Mouse (Mus musculus): ENCODE measurements around the gene Gm13288.
"Not testable (repeated sequence)": the region's sequence is repeated elsewhere in the genome, so short reads cannot be mapped to it uniquely, and the experiment has no call there.

Gm13288 gene

DNA sequence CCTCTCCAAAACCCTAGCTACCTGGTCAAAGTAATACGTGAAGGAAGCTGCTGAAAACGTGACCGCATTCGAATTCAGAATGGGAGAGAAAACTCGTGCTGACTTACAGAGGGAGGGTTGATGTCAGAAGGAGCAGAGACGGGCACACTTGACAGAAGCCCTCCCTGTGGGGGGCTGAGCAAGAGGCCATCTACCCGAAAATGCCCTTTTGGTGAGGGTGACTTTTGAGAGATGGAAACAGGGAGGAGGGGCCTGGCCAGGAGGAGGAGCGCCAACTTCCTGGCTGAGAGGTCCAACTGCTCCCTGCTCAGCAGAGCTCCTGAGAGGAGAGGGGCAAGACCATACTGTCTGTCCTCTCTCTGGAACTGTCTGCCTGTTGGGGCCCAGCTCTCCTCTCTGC is at the start of gene Gm13288:
Gm13288 (plus strand) TSS at position 301 of the 400 bp plus-strand sequence.
- DNase-seq (ENCODE audit: low spot score in 2 of 2), result not testable (repeated sequence)

- DNase-seq (ENCODE audit: low spot score in 2 of 2), result not testable (repeated sequence)
Measured at GRCm38 (mm10) chr4:88756581-88757513, 48.5 kb upstream of the Gm13288 start.

DNA sequence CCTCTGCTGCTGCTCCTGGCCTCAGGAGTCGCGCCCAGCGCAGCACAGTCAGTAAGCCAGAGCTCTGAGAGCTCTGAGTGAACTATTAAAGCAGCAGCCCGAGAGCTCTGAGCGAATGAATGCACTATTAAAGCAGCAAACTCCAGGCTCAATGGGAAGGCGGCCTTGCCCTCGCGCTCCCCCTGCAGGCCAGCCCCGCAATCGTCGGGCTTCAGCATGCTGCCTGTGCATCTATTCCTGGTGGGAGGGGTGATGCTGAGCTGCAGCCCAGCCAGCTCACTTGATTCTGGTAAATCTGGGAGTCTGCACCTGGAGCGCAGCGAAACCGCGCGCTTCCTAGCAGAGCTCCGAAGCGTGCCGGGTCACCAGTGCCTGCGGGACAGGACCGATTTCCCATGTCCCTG is 47.7 kb upstream of the Gm13288 start:
- DNase-seq (ENCODE audit: low spot score in 2 of 2), result peak; percentile 92 to 95

- not testable (repeated sequence) for DNase-seq (ENCODE audit: low spot score in 2 of 2)
Measured at GRCm38 (mm10) chr4:88758751-88759150, 46.6 kb upstream of the Gm13288 start.

GRCm38 (mm10) chr4:88759610-88760268 is 45.6 kb upstream of the Gm13288 start, which contains the start of gene Gm13283:
TSS of gene Gm13283 (plus strand) at chr4:88760119.
- DNase-seq (ENCODE audit: low spot score in 2 of 2), result peak in 1 of 2 experiments; percentile 29

GRCm38 (mm10) chr4:88760431-88760830 is 44.9 kb upstream of the Gm13288 start:
- peak; percentile 32 to 36 for DNase-seq (ENCODE audit: low spot score in 2 of 2)

- peak; percentile 48 to 69 for DNase-seq (ENCODE audit: low spot score in 2 of 2)
Measured at GRCm38 (mm10) chr4:88761776-88762175, 43.6 kb upstream of the Gm13288 start.

- not testable (repeated sequence) for DNase-seq (ENCODE audit: low spot score in 2 of 2)
Measured at GRCm38 (mm10) chr4:88762341-88762740, 43.0 kb upstream of the Gm13288 start.

- peak; percentile 5 to 18 for DNase-seq (ENCODE audit: low spot score in 2 of 2)
Measured at GRCm38 (mm10) chr4:88763384-88764018, 41.8 kb upstream of the Gm13288 start.

GRCm38 (mm10) chr4:88773534-88773933 is 31.8 kb upstream of the Gm13288 start, which contains the start of gene Gm13290:
TSS of gene Gm13290 (plus strand) at chr4:88773834.
- DNase-seq (ENCODE audit: low spot score in 2 of 2), result not testable (repeated sequence)

DNA sequence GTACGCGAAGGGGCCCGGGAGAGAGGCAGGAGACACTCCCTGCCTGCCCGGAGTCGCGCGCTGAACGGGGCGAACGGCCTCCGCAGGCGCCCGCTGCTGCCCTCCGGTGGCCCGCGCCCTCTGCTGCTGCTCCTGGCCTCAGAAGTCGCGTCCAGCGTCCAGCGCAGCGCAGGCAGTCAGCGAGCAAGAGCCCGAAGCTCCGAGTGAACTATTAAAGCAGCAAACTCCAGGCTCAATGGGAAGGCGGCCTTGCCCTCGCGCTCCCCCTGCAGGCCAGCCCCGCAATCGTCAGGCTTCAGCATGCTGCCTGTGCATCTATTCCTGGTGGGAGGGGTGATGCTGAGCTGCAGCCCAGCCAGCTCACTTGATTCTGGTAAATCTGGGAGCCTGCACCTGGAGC is 28.7 kb upstream of the Gm13288 start, which contains the start of gene Gm13289:
Gm13289 (plus strand) TSS at position 301 of the 400 bp plus-strand sequence.
- not testable (repeated sequence) for DNase-seq (ENCODE audit: low spot score in 2 of 2)

GRCm38 (mm10) chr4:88779550-88779949 is 25.8 kb upstream of the Gm13288 start, which contains the start of gene Gm13272:
TSS of gene Gm13272 (plus strand) at chr4:88779850.
- not testable (repeated sequence) for DNase-seq (ENCODE audit: low spot score in 2 of 2)

DNA sequence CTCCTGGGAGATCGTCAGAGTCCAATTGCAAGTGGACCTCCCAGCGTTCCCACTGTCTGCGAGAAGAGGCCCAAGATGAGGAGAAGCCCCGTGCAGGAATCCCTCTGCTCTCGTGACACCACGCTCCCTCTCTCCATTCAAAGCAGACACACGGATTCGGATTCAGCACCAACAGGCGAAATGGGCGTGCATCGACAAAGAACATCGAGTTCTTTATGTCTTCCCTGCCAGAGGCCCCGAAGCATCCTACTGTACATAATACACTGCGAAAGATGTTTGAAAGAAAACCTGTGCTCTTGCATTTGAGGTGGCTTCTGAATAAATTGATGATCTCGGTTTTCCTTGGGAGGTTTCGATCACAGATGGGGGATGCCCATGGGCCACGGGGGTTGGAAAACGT is 25.0 kb upstream of the Gm13288 start:
- not testable (repeated sequence) for DNase-seq (ENCODE audit: low spot score in 2 of 2)

GRCm38 (mm10) chr4:88781831-88782230 is 23.5 kb upstream of the Gm13288 start, which contains the start of gene Ifnz:
TSS of gene Ifnz (plus strand) at chr4:88782131.
- DNase-seq (ENCODE audit: low spot score in 2 of 2), result not testable (repeated sequence)

- not testable (repeated sequence) for DNase-seq (ENCODE audit: low spot score in 2 of 2)
Measured at GRCm38 (mm10) chr4:88782335-88782734, 23.0 kb upstream of the Gm13288 start.

DNA sequence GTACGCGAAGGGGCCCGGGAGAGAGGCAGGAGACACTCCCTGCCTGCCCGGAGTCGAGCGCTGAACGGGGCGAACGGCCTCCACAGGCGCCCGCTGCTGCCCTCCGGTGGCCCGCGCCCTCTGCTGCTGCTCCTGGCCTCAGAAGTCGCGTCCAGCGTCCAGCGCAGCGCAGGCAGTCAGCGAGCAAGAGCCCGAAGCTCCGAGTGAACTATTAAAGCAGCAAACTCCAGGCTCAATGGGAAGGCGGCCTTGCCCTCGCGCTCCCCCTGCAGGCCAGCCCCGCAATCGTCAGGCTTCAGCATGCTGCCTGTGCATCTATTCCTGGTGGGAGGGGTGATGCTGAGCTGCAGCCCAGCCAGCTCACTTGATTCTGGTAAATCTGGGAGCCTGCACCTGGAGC is 19.9 kb upstream of the Gm13288 start, which contains the start of gene Gm13276:
Gm13276 (plus strand) TSS at position 301 of the 400 bp plus-strand sequence.
- not testable (repeated sequence) for DNase-seq (ENCODE audit: low spot score in 2 of 2)

DNA sequence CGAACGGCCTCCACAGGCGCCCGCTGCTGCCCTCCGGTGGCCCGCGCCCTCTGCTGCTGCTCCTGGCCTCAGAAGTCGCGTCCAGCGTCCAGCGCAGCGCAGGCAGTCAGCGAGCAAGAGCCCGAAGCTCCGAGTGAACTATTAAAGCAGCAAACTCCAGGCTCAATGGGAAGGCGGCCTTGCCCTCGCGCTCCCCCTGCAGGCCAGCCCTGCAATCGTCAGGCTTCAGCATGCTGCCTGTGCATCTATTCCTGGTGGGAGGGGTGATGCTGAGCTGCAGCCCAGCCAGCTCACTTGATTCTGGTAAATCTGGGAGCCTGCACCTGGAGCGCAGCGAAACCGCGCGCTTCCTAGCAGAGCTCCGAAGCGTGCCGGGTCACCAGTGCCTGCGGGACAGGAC is 16.9 kb upstream of the Gm13288 start, which contains the start of gene Gm13277:
Gm13277 (plus strand) TSS at position 231 of the 400 bp plus-strand sequence.
- peak; percentile 73 to 75 for DNase-seq (ENCODE audit: low spot score in 2 of 2)

DNA sequence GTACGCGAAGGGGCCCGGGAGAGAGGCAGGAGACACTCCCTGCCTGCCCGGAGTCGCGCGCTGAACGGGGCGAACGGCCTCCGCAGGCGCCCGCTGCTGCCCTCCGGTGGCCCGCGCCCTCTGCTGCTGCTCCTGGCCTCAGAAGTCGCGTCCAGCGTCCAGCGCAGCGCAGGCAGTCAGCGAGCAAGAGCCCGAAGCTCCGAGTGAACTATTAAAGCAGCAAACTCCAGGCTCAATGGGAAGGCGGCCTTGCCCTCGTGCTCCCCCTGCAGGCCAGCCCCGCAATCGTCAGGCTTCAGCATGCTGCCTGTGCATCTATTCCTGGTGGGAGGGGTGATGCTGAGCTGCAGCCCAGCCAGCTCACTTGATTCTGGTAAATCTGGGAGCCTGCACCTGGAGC is 14.1 kb upstream of the Gm13288 start, which contains the start of gene Gm13278:
Gm13278 (plus strand) TSS at position 301 of the 400 bp plus-strand sequence.
- not testable (repeated sequence) for DNase-seq (ENCODE audit: low spot score in 2 of 2)

DNA sequence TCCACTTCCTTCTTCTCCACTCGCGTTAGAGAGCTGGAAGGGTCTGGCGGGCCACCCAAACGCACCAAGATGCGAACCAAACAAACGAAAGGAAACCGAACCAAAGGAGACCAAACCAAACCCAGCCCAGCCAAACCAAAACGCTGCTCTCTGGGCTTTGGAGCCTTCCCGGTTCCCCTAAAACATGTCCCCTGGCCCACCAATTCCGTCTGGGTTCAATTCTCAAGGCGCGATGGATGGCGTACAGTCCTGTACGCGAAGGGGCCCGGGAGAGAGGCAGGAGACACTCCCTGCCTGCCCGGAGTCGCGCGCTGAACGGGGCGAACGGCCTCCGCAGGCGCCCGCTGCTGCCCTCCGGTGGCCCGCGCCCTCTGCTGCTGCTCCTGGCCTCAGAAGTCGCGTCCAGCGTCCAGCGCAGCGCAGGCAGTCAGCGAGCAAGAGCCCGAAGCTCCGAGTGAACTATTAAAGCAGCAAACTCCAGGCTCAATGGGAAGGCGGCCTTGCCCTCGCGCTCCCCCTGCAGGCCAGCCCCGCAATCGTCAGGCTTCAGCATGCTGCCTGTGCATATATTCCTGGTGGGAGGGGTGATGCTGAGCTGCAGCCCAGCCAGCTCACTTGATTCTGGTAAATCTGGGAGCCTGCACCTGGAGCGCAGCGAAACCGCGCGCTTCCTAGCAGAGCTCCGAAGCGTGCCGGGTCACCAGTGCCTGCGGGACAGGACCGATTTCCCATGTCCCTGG is 11.2 kb upstream of the Gm13288 start, which contains the start of gene Gm13275:
Gm13275 (plus strand) TSS at position 552 of the 740 bp plus-strand sequence.
- peak; percentile 55 to 66 for DNase-seq (ENCODE audit: low spot score in 2 of 2)

DNA sequence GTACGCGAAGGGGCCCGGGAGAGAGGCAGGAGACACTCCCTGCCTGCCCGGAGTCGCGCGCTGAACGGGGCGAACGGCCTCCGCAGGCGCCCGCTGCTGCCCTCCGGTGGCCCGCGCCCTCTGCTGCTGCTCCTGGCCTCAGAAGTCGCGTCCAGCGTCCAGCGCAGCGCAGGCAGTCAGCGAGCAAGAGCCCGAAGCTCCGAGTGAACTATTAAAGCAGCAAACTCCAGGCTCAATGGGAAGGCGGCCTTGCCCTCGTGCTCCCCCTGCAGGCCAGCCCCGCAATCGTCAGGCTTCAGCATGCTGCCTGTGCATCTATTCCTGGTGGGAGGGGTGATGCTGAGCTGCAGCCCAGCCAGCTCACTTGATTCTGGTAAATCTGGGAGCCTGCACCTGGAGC is 8.2 kb upstream of the Gm13288 start, which contains the start of gene Gm13279:
Gm13279 (plus strand) TSS at position 301 of the 400 bp plus-strand sequence.
- not testable (repeated sequence) for DNase-seq (ENCODE audit: low spot score in 2 of 2)

All from right cerebral cortex, adult 2 months (tissue).